Comparison of ENCODE assay signal across 8 mouse cellular contexts in the genomic region with DNA sequence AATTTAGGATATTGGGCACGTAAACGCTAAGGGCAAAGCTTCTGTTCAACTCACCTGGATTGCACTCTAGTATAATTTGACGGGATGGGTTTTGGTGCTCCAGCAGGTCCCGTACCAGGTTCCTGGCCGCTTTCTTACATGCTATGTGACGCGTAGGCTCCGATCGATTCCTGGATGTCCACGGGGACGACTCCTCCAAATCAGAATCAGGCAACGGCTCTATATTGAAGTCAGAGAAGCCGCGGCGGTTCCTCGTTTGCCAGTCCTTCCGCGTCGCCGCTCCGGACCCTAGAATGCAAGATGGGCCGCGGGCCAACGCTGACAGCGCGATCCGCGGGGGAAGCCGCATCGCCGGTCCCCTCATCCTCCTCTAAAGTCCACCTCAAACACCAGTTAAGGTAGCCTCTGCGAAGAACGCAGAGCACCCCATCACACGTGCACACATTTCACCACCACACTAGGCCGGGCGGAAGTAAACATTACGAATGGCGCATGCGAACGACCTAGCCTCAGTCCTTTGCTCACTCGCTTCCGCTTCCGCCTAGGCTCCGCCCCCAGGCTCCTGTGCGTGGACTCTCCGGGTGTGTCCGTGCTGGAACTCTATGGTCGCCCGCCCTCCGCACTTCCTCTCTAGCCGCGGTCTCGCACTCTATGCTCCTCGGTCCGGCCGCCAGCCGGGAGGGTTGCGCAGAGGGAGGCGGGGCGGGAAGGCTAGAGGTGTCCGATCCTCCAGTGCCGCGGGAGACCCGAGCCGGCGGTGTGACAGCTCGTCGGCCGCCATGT. TPM values are rescaled to one million over a fixed set of nuclear protein-coding genes. Genes with fewer than 3 reads are reported as not detected.
DNase-seq lines count a peak whose midpoint lies in the region; ATAC-seq lines count a peak whose summit lies in the region.
"Not testable (repeated sequence)": the region's sequence is repeated elsewhere in the genome, so short reads cannot be mapped to it uniquely, and the experiment has no call there.

A gene (minus strand): TSS at position 500 of the 783 bp plus-strand sequence.
A gene (plus strand): TSS at position 603 of the 783 bp plus-strand sequence.

- H3K27ac ChIP-seq in hindbrain, embryonic 16.5 days (ENCODE audit: low read depth, low read length) = peak within 1 kb of the TSS; percentile 97
- H3K27ac ChIP-seq in macrophage = peak within 1 kb of the TSS; percentile 39

- H3K4me1 ChIP-seq in hindbrain, embryonic 16.5 days (ENCODE audit: control insufficient read depth, insufficient read depth, low read depth, low read length) = peaks cover 26% of the 10 kb centered on the region

- ATAC-seq in hindbrain, embryonic 16.5 days = peak; percentile 100

- H3K27me3 ChIP-seq in hindbrain, embryonic 16.5 days (replicated peaks; ENCODE audit: control insufficient read depth, insufficient read depth, low read length) = not testable (repeated sequence)

- peaks cover 70% of the 10 kb centered on the region for H3K79me2 ChIP-seq in macrophage (ENCODE audit: inconsistent target)

- not testable (repeated sequence) for H3K36me3 ChIP-seq in hindbrain, embryonic 16.5 days (ENCODE audit: control insufficient read depth, insufficient read depth, low read length); macrophage (ENCODE audit: inconsistent target)

- DNase-seq in T-cell, adult 2 months (ENCODE audit: low spot score) = peak; percentile 96
- peak; percentile 98 to 99 for DNase-seq in cerebellum, postnatal 36 days
- DNase-seq in gastrocnemius, adult 18-20 months (ENCODE audit: low spot score) = peak; percentile 99
- DNase-seq in left cerebral cortex, adult 18-20 months (ENCODE audit: low spot score in 2 of 2) = peak; percentile 97 to 99
- peak; percentile 99 for DNase-seq in right cerebral cortex, adult 18-20 months
- DNase-seq in urinary bladder, postnatal 10 days (ENCODE audit: low spot score) = peak; percentile 92

- H3K9me3 ChIP-seq in hindbrain, embryonic 16.5 days (ENCODE audit: control insufficient read depth, low read length) = not testable (repeated sequence)

- peak within 1 kb of the TSS; percentile 84 for H3K4me2 ChIP-seq in hindbrain, embryonic 16.5 days (ENCODE audit: low read length)

- peak within 1 kb of the TSS; percentile 91 for H3K9ac ChIP-seq in hindbrain, embryonic 16.5 days (ENCODE audit: low read depth, low read length)

- WGBS in hindbrain, embryonic 16.5 days = under 1% methylated on average over 69 of the region's 69 CpGs
- under 1% methylated on average over 69 of the region's 69 CpGs for WGBS in macrophage (ENCODE audit: missing documents)

- peak within 1 kb of the TSS; percentile 88 for H3K4me3 ChIP-seq in hindbrain, embryonic 16.5 days (ENCODE audit: low read length)
- peak within 1 kb of the TSS; percentile 77 for H3K4me3 ChIP-seq in macrophage (ENCODE audit: inconsistent target)

RNA-seq across cellular contexts. Expression of the first gene that starts in this region (rescaled TPM):
- total RNA-seq in gastrocnemius, adult 18-20 months (2021) = 10 to 100 TPM; 40.5 to 53.5 TPM
- 28.2 and 31.5 TPM in 2 replicates for polyA plus RNA-seq in hindbrain, embryonic 16.5 days (2015; fragmentation: Nextera tagmentation; extraction: Ambion mirVana)
- total RNA-seq in left cerebral cortex, adult 18-20 months (2021) = 10 to 100 TPM; 20.8 to 23.8 TPM
- 10 to 100 TPM in 11 of 26 experiments, 1 to 10 TPM in 14, under 1 TPM in 1; 0.76 to 31.6 (median 9.5) TPM for total RNA-seq in macrophage (2018; cell fraction: chromatin; rRNA removed)
- total RNA-seq in macrophage (2018; cell fraction: cytosol; rRNA removed) = 10 to 100 TPM in 12 of 26 experiments, 1 to 10 TPM in 14; 6.2 to 17.5 (median 8.8) TPM
- total RNA-seq in macrophage (2018; cell fraction: nucleus; rRNA removed) = 10 to 100 TPM in 8 of 26 experiments, 1 to 10 TPM in 18; 2.6 to 18.3 (median 8.0) TPM
- 15.8 to 18.1 TPM (median 16.3 TPM) in 3 replicates for polyA plus RNA-seq in macrophage (2018)

RNA-seq across cellular contexts. Expression of the second gene that starts in this region (rescaled TPM):
- 10 to 100 TPM; 31.6 to 34.2 TPM for total RNA-seq in gastrocnemius, adult 18-20 months (2021)
- 25.1 and 30.0 TPM in 2 replicates for polyA plus RNA-seq in hindbrain, embryonic 16.5 days (2015; fragmentation: Nextera tagmentation; extraction: Ambion mirVana)
- 10 to 100 TPM; 37.2 to 40.1 TPM for total RNA-seq in left cerebral cortex, adult 18-20 months (2021)
- 10 to 100 TPM in 20 of 26 experiments, 1 to 10 TPM in 6; 3.1 to 52.1 (median 33.1) TPM for total RNA-seq in macrophage (2018; cell fraction: chromatin; rRNA removed)
- total RNA-seq in macrophage (2018; cell fraction: cytosol; rRNA removed) = 10 to 100 TPM in 5 of 26 experiments, 1 to 10 TPM in 21; 2.6 to 11.7 (median 9.1) TPM
- 10 to 100 TPM in 21 of 26 experiments, 1 to 10 TPM in 5; 3.2 to 35.8 (median 24.2) TPM for total RNA-seq in macrophage (2018; cell fraction: nucleus; rRNA removed)
- polyA plus RNA-seq in macrophage (2018) = 6.0 to 6.8 TPM (median 6.3 TPM) in 3 replicates

Comparison
In these comparisons a context has a peak if more than half of its experiments do, and no peak if none do; other contexts are left out.
1. Peak in every context shown above with its lines: DNase-seq, ATAC-seq, H3K4me3 ChIP-seq and H3K27ac ChIP-seq.